8 mouse cellular contexts compared by ENCODE assay signal in genomic region chr1:89070103-89070700, GRCm38 (mm10). TPM values are rescaled to one million over a fixed set of nuclear protein-coding genes. Genes with fewer than 3 reads are reported as not detected.
DNase-seq lines count a peak whose midpoint lies in the region; ATAC-seq and TF ChIP-seq lines count a peak whose summit lies in the region.

Sh3bp4 (plus strand) TSS chr1:89070415.

- POLR2A ChIA-PET in Patski (lab: Charles Lee): interaction anchor here (0.6 to 2.4 kb wide), 5 partner anchors 19 to 659 kb away, joined by 3 to 6 read pairs (median 3); no protein-coding TSS in a partner anchor

- under 1% methylated on average over 63 of the region's 63 CpGs for WGBS in hindbrain, embryonic 10.5 days
- WGBS in lung, embryonic 15.5 days: 0% methylated on average over 62 of the region's 63 CpGs
- WGBS in olfactory bulb, adult 2 months: under 1% methylated on average over 63 of the region's 63 CpGs

- no peaks in the 10 kb centered on the region for H3K36me3 ChIP-seq in hindbrain, embryonic 10.5 days
- H3K36me3 ChIP-seq in lung, embryonic 15.5 days: no peaks in the 10 kb centered on the region

- peak; percentile 59; the same call in 1 of the 2 replicates for TF ChIP-seq POLR2A in olfactory bulb, adult 2 months (IDR thresholded peaks at IDR 0.05; ENCODE audit: insufficient read depth, low read depth, low read length)

- in situ Hi-C loops in Patski (cut with MboI; ENCODE audit: low pct_unique_long_range_greater_than_20kb): loop anchor here (5.0 to 10.0 kb wide), 2 partner anchors 122 to 315 kb away; no protein-coding TSS in a partner anchor

- CTCF ChIA-PET in Patski (lab: Charles Lee): interaction anchor here (0.6 to 1.1 kb wide), 2 partner anchors 50 to 95 kb away, joined by 3 read pairs; no protein-coding TSS in a partner anchor

- H3K9ac ChIP-seq in lung, embryonic 15.5 days: peak within 1 kb of the TSS; percentile 89

- H3K9me3 ChIP-seq in hindbrain, embryonic 10.5 days: no peaks in the 10 kb centered on the region
- no peaks in the 10 kb centered on the region for H3K9me3 ChIP-seq in lung, embryonic 15.5 days

- H3K27me3 ChIP-seq in Patski: no peaks in the 10 kb centered on the region
- no peaks in the 10 kb centered on the region for H3K27me3 ChIP-seq in hindbrain, embryonic 10.5 days (ENCODE audit: insufficient read depth, poor library complexity, severe bottlenecking)
- no peaks in the 10 kb centered on the region for H3K27me3 ChIP-seq in lung, embryonic 15.5 days

- TF ChIP-seq CTCF in Patski (IDR thresholded peaks at IDR 0.05): no peak
- no peak for TF ChIP-seq CTCF in olfactory bulb, adult 2 months (IDR thresholded peaks at IDR 0.05; ENCODE audit: insufficient read depth, low read depth, low read length)

- peak within 1 kb of the TSS; percentile 93 for H3K4me3 ChIP-seq in hindbrain, embryonic 10.5 days
- H3K4me3 ChIP-seq in lung, embryonic 15.5 days: peak within 1 kb of the TSS; percentile 87
- peak within 1 kb of the TSS; percentile 68 for H3K4me3 ChIP-seq in olfactory bulb, adult 2 months (ENCODE audit: insufficient read depth, low read depth, low read length)

- peak; percentile 84 for DNase-seq in Patski (ENCODE audit: low read depth, low spot score)
- peak; percentile 98 to 100 for DNase-seq in cerebellum, postnatal 10 days
- DNase-seq in frontal cortex, adult 2 months (ENCODE audit: extremely low spot score in 1 of 2, low spot score in 1 of 2): peak; percentile 93 to 94
- DNase-seq in hindbrain, embryonic 10.5 days (ENCODE audit: low spot score): peak; percentile 100
- peak; percentile 86 for DNase-seq in layer of hippocampus, adult 9-10 months (ENCODE audit: low spot score)
- peak; percentile 94 for DNase-seq in thymus, adult 18-20 months

- peak; percentile 79 for ATAC-seq in Patski
- ATAC-seq in lung, embryonic 15.5 days (ENCODE audit: borderline replicate concordance, extremely low read depth, low FRiP score, low TSS enrichment): peak; percentile 96

- peak within 1 kb of the TSS; percentile 96 for H3K27ac ChIP-seq in hindbrain, embryonic 10.5 days
- peak within 1 kb of the TSS; percentile 88 for H3K27ac ChIP-seq in lung, embryonic 15.5 days
- peak within 1 kb of the TSS; percentile 69 for H3K27ac ChIP-seq in olfactory bulb, adult 2 months (ENCODE audit: insufficient read depth, low read depth, low read length)

- H3K4me2 ChIP-seq in lung, embryonic 15.5 days: peak within 1 kb of the TSS; percentile 81

- peaks cover 64% of the 10 kb centered on the region for H3K4me1 ChIP-seq in hindbrain, embryonic 10.5 days (replicated peaks)
- H3K4me1 ChIP-seq in lung, embryonic 15.5 days: peaks cover 43% of the 10 kb centered on the region
- H3K4me1 ChIP-seq in olfactory bulb, adult 2 months (ENCODE audit: control insufficient read depth, insufficient read depth, low read length): peaks cover 17% of the 10 kb centered on the region

RNA-seq across cellular contexts. Expression of gene Sh3bp4, which starts in this region (rescaled TPM):
- polyA plus RNA-seq in Patski (2021): 87.8 TPM
- 17.9 and 20.6 TPM in 2 replicates for polyA plus RNA-seq in frontal cortex, adult 2 months (2012; rRNA removed)
- 25.3 and 27.2 TPM in 2 replicates for polyA plus RNA-seq in hindbrain, embryonic 10.5 days (2016; fragmentation: Nextera tagmentation; extraction: Ambion mirVana)
- polyA plus RNA-seq in lung, embryonic 15.5 days (2015; fragmentation: Nextera tagmentation; extraction: Ambion mirVana): 25.2 and 27.1 TPM in 2 replicates
- polyA plus RNA-seq in olfactory bulb, adult 2 months (2012; ENCODE audit: insufficient read depth, insufficient read length, low replicate concordance, missing spikeins): not detected in 2 replicates

Comparison
In these comparisons a context has a peak if more than half of its experiments do, and no peak if none do; other contexts are left out.
1. Peak in every context shown above with its lines: DNase-seq, ATAC-seq, H3K4me3 ChIP-seq and H3K27ac ChIP-seq.
2. RNA of gene Sh3bp4 (polyA plus RNA-seq): 87.8 TPM in Patski (single experiment), 25.3 to 27.2 TPM in hindbrain, embryonic 10.5 days, 25.2 to 27.1 TPM in lung, embryonic 15.5 days and 17.9 to 20.6 TPM in frontal cortex, adult 2 months; not detected in olfactory bulb, adult 2 months; every median in the first group is over 10 times any median in the second.